Mouse (Mus musculus) midbrain, embryonic 15.5 days (tissue): ENCODE measurements at regions not wholly inside any gene's neighbourhood (a gene's known extent, or its start where the extent isn't known, plus 50 kb on each side); places are given as distances from the start of the nearest gene placed in this dataset.
A peak's percentile ranks its signal among the peaks of the same experiment; 100 is the strongest.

Source experiments
- ATAC-seq: fragments of 200-750 bp; cut with Nextera tagmentation; replicated peaks from 2 replicates; pipeline ENCODE4 v1.8.0; 2017; ENCODE audit warnings: moderate TSS enrichment
- H3K27ac ChIP-seq: fragments of 300-500 bp; sonication (generic); 2 replicates; pipeline ENCODE4 v1.5.1; 2015; ENCODE audit warnings: mild to moderate bottlenecking, inconsistent platforms
- H3K27me3 ChIP-seq: fragments of 300-500 bp; sonication (generic); replicated peaks from 2 replicates; pipeline ENCODE4 v1.6.1; 2015; ENCODE audit warnings: inconsistent platforms
- H3K36me3 ChIP-seq: fragments of 300-500 bp; sonication (generic); replicated peaks from 2 replicates; pipeline ENCODE4 v1.6.1; 2015; ENCODE audit warnings: inconsistent platforms
- H3K4me1 ChIP-seq: fragments of 300-500 bp; sonication (generic); 2 replicates; pipeline ENCODE4 v1.6.1; 2015; ENCODE audit warnings: inconsistent platforms
- H3K4me2 ChIP-seq: fragments of 300-500 bp; sonication (generic); 2 replicates; pipeline ENCODE4 v1.6.1; 2015; ENCODE audit warnings: inconsistent platforms, mild to moderate bottlenecking, moderate library complexity
- H3K4me3 ChIP-seq: fragments of 300-500 bp; sonication (generic); 2 replicates; pipeline ENCODE4 v1.5.1; 2015; ENCODE audit warnings: mild to moderate bottlenecking, inconsistent platforms
- H3K9ac ChIP-seq: fragments of 300-500 bp; sonication (generic); 2 replicates; pipeline ENCODE4 v1.6.1; 2015; ENCODE audit warnings: mild to moderate bottlenecking, inconsistent platforms
- H3K9me3 ChIP-seq: fragments of 300-500 bp; sonication (generic); 2 replicates; pipeline ENCODE4 v1.6.1; 2016; ENCODE audit warnings: inconsistent platforms
- WGBS: fragments of 180-500 bp; shearing (Covaris S2); methylation state at CpG from one replicate; pipeline ENCODE4 v1.1.7; 2015; ENCODE audit warnings: mixed read lengths; 5-methylcytosine and 5-hydroxymethylcytosine counted together

GRCm38 (mm10) chr5:119360351-119360750, 310.1 kb upstream of the Tbx3 start:
- Histone ChIP-seq H3K4me1 (no peaks in the 10 kb centered on the region), H3K4me3 (no peak overlapping the region)
- WGBS = 93% methylated on average over 2 of the region's 2 CpGs

DNA sequence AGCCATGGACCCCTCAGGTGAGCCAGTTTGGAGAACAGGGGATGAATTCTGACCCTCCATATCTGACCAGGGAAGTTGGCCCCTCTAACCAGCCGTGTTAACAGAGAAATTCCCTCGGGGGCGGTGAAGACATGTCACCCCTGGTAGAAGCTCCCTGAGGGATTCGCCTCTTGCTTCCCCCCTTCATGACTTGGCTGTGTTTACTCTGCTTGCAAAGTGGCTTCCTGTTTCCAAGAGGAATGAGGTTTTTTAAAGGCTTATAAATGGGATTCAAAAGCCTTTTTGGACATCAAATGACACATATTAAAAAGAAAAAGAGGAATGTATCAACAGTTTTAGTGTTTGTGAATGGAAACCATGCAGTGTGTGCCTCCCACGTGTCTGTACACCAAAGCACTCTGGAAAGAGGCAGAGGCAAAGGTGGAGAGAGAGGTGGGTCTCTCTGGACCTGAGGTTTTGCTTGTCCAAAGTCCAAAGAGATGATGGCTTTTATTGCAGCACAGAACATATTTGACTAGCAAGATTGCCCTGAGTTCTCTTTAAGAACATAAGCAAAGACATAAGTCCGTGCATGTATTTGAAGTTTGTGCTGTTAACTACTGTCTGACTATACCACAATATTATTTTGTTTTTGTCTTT, 308.9 kb upstream of the Tbx3 start:
- H3K4me1 ChIP-seq = no peaks in the 10 kb centered on the region
- H3K27me3 ChIP-seq = no peaks in the 10 kb centered on the region
- H3K36me3 ChIP-seq = no peaks in the 10 kb centered on the region
- H3K9me3 ChIP-seq = no peaks in the 10 kb centered on the region
- no peak overlapping the region for H3K27ac ChIP-seq
- H3K4me2 ChIP-seq = no peak overlapping the region
- WGBS = 85% methylated on average over 6 of the region's 6 CpGs
- no peak overlapping the region for H3K4me3 ChIP-seq
- no peak for ATAC-seq
- H3K9ac ChIP-seq = no peak overlapping the region

More at GRCm38 (mm10) chr5:119360351-119360750, 310.1 kb upstream of the Tbx3 start:
- no peaks in the 10 kb centered on the region for H3K36me3 ChIP-seq
- H3K27me3 ChIP-seq = no peaks in the 10 kb centered on the region
- no peak overlapping the region for H3K9ac ChIP-seq
- no peak overlapping the region for H3K27ac ChIP-seq
- H3K4me2 ChIP-seq = no peak overlapping the region
- no peaks in the 10 kb centered on the region for H3K9me3 ChIP-seq
- no peak for ATAC-seq

DNA sequence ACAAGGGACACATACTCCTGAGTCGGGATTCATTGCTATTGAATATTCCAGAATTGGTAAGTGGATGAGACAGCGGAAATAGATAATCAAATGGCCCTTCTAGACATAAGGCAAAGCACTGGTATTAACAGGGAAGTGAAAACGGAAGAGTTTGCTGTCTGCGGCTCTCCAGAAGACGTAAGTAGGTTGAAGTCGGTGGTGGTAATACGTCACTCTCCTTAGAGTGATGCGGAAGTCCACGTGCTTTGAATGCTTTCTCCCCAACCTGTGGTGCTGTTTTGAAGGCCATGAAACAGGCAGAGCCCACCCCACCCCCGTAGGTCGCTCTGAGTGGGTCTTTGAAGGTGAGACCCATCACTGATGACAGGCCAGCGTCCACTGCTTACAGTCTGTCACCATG, 308.0 kb upstream of the Tbx3 start:
- no peak for ATAC-seq
- Histone ChIP-seq H3K27me3 (no peaks in the 10 kb centered on the region), H3K4me3 (no peak overlapping the region), H3K36me3 (no peaks in the 10 kb centered on the region), H3K9ac (no peak overlapping the region), H3K9me3 (no peaks in the 10 kb centered on the region), H3K4me1 (no peaks in the 10 kb centered on the region), H3K4me2 (no peak overlapping the region), H3K27ac (no peak overlapping the region)
- WGBS = 79% methylated on average over 12 of the region's 12 CpGs

DNA sequence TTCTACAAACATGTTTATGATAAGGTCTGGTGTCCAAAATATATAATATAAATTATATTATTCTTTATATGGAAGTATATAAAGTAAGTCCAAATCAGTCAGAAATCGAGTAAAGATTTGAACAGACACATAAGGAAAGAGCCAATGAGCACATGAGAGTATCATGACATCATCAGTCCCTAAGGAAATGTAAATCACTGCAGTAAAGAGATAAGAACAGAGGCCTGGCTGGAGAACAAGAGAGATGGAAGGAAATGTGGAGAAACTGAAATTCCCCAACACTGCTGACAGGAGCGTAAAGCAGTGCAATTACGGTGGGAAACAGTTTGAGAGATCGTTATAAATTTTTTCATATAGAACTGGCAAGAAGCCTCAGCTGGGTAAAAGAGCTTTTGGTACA, 306.2 kb upstream of the Tbx3 start:
- ATAC-seq = no peak
- no peak overlapping the region for H3K4me2 ChIP-seq
- H3K9ac ChIP-seq = no peak overlapping the region
- no peaks in the 10 kb centered on the region for H3K36me3 ChIP-seq
- 62% methylated on average over 4 of the region's 4 CpGs for WGBS
- no peak overlapping the region for H3K27ac ChIP-seq
- no peaks in the 10 kb centered on the region for H3K27me3 ChIP-seq
- H3K9me3 ChIP-seq = no peaks in the 10 kb centered on the region
- H3K4me3 ChIP-seq = no peak overlapping the region
- no peaks in the 10 kb centered on the region for H3K4me1 ChIP-seq

DNA sequence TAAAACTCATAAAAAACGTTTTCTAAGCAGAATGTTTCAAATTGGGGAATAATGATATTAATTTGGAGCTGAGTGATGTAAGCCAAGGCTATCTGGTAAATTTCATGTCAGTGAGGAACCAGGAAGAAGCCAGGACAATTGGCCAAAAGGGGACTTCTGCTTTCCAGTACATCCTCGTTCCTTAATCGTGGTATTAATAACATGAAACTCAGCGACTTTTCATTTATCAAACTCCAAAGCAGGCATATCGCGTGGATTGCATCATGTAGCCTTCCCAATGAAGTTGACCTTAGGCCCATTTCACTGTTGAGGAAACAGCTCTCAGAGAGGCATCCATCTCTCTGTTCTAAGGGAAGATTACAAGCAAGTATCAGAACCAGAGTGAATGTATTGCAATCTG, 305.3 kb upstream of the Tbx3 start:
- no peaks in the 10 kb centered on the region for H3K36me3 ChIP-seq
- 84% methylated on average over 6 of the region's 6 CpGs for WGBS
- H3K4me2 ChIP-seq = no peak overlapping the region
- H3K27ac ChIP-seq = no peak overlapping the region
- no peak for ATAC-seq
- no peaks in the 10 kb centered on the region for H3K4me1 ChIP-seq
- H3K4me3 ChIP-seq = no peak overlapping the region
- no peaks in the 10 kb centered on the region for H3K27me3 ChIP-seq
- H3K9me3 ChIP-seq = no peaks in the 10 kb centered on the region
- no peak overlapping the region for H3K9ac ChIP-seq

DNA sequence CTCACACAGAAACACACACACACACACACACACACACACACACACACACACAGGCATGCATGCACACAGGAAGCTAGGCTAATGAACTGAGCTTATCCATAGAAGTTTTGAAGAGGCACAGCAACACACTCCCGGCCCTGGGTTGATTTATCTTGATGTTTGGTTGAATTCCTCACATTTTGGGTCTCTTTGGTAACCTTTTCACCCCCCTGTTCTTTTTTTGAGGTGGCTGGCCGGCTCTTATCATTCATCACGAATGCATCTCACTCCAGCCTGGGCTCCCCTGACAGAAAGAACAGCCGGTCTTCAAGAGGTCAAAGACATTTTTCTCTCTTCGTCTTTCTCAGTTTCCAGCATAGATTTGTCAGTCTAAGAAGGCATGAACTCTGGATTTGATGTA, 304.2 kb upstream of the Tbx3 start:
- no peaks in the 10 kb centered on the region for H3K36me3 ChIP-seq
- H3K27ac ChIP-seq = no peak overlapping the region
- H3K9me3 ChIP-seq = no peaks in the 10 kb centered on the region
- ATAC-seq = no peak
- H3K4me3 ChIP-seq = no peak overlapping the region
- WGBS = 36% methylated on average over 5 of the region's 5 CpGs
- H3K9ac ChIP-seq = no peak overlapping the region
- H3K4me1 ChIP-seq = peaks cover 5% of the 10 kb centered on the region
- no peaks in the 10 kb centered on the region for H3K27me3 ChIP-seq
- H3K4me2 ChIP-seq = no peak overlapping the region

- WGBS = 27% methylated on average over 12 of the region's 12 CpGs
- Histone ChIP-seq H3K9ac (no peak overlapping the region), H3K27ac (no peak overlapping the region)
Observed at GRCm38 (mm10) chr5:119370481-119370880, 300.0 kb upstream of the Tbx3 start.

DNA sequence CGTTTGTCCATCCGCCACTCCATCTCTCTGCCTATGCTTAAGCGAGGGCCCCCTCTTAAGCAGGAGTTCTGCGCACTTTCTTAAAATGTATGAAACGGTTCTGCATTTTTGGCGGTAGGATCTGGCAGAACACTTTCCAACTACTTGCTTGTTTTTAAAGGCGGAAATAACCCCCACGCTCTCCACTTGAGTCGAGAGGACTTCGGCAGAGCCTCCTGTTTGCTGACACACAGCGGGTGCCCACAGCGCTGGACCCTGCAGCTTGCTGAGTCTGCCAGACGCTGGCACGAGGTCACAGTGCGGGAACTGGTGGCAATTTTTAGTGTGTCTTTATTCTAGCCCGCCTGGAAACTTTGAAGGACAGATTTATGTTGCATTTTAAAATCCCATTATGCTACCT, 299.5 kb upstream of the Tbx3 start:
- ATAC-seq = no peak
- Histone ChIP-seq H3K4me3 (no peak overlapping the region), H3K4me1 (peaks cover 5% of the 10 kb centered on the region), H3K9ac (no peak overlapping the region), H3K4me2 (peak overlapping the region; percentile 22), H3K36me3 (no peaks in the 10 kb centered on the region), H3K27ac (no peak overlapping the region), H3K9me3 (no peaks in the 10 kb centered on the region), H3K27me3 (peaks cover 8% of the 10 kb centered on the region; the same call in 1 of the 2 replicates)
- 18% methylated on average over 16 of the region's 16 CpGs for WGBS

More at GRCm38 (mm10) chr5:119370481-119370880, 300.0 kb upstream of the Tbx3 start:
- H3K4me3 ChIP-seq = no peak overlapping the region
- peaks cover 8% of the 10 kb centered on the region; the same call in 1 of the 2 replicates for H3K27me3 ChIP-seq
- ATAC-seq = no peak
- peaks cover 5% of the 10 kb centered on the region for H3K4me1 ChIP-seq
- no peaks in the 10 kb centered on the region for H3K9me3 ChIP-seq
- peak overlapping the region; percentile 22 for H3K4me2 ChIP-seq
- no peaks in the 10 kb centered on the region for H3K36me3 ChIP-seq

GRCm38 (mm10) chr5:119373774-119374700, 296.4 kb upstream of the Tbx3 start:
- Histone ChIP-seq H3K4me3 (no peak overlapping the region), H3K4me2 (no peak overlapping the region), H3K4me1 (peaks cover 5% of the 10 kb centered on the region), H3K27ac (no peak overlapping the region), H3K9ac (no peak overlapping the region), H3K36me3 (no peaks in the 10 kb centered on the region), H3K9me3 (no peaks in the 10 kb centered on the region), H3K27me3 (peaks cover 8% of the 10 kb centered on the region; the same call in 1 of the 2 replicates)
- WGBS = 88% methylated on average over 24 of the region's 24 CpGs
- ATAC-seq = no peak

- H3K4me2 ChIP-seq = no peak overlapping the region
Observed at GRCm38 (mm10) chr5:119374861-119375260, 295.6 kb upstream of the Tbx3 start.

DNA sequence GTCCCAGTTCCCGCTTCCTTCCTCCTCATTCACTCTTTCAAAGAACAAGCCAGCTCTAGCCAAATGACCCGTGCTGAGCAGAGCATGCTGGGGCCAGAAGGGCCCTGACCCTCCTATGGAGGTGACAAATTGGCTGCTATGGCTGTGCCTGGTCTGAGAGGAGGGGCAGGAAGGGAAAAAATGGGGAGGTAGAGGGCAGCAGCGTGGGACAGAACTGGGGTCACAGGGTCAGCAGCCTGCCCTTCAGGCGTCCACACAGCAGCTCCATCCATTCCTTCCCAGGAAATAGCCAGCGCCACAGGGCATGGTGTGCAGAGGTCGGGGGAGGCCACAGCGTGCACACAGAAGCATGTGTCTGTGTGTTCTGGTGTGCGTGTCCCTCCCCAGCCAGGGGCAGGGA, 292.2 kb upstream of the Tbx3 start:
- H3K4me3 ChIP-seq = no peak overlapping the region
- no peaks in the 10 kb centered on the region for H3K9me3 ChIP-seq
- no peaks in the 10 kb centered on the region for H3K4me1 ChIP-seq
- no peaks in the 10 kb centered on the region for H3K36me3 ChIP-seq
- H3K27ac ChIP-seq = no peak overlapping the region
- H3K9ac ChIP-seq = no peak overlapping the region
- H3K27me3 ChIP-seq = no peaks in the 10 kb centered on the region
- WGBS = 47% methylated on average over 8 of the region's 8 CpGs
- H3K4me2 ChIP-seq = no peak overlapping the region
- no peak for ATAC-seq

More at GRCm38 (mm10) chr5:119374861-119375260, 295.6 kb upstream of the Tbx3 start:
- ATAC-seq = no peak
- H3K27me3 ChIP-seq = peaks cover 8% of the 10 kb centered on the region; the same call in 1 of the 2 replicates
- no peak overlapping the region for H3K9ac ChIP-seq
- H3K27ac ChIP-seq = no peak overlapping the region
- peaks cover 5% of the 10 kb centered on the region for H3K4me1 ChIP-seq
- H3K9me3 ChIP-seq = no peaks in the 10 kb centered on the region
- H3K36me3 ChIP-seq = no peaks in the 10 kb centered on the region
- 92% methylated on average over 3 of the region's 3 CpGs for WGBS
- H3K4me3 ChIP-seq = no peak overlapping the region

DNA sequence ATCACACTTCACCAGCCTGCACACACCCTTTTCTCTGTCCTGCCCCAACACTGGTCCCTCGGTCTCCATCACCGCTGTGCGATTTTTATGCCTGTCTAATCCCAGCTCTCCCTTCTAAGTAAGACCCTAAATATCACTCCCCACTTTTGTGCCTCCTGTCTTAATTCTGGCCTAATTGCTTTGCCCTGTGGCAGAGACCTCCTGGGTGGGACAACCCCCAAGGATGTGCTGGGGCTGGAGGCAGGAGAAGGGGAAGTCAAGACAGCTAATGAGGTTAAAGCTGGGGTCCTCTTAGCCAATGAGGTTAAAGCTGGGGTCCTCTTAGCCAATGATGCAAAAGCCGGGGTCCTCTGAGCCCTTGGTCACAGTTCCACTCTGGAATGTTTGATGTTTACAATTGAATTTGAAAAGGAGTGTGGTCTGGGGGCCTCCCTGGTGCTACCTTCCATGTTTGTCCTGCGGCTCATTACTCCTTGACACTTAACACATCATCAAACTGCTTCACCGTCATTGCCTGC, 290.5 kb upstream of the Tbx3 start:
- Histone ChIP-seq H3K36me3 (no peaks in the 10 kb centered on the region), H3K27ac (no peak overlapping the region), H3K9ac (no peak overlapping the region), H3K4me3 (no peak overlapping the region), H3K4me2 (no peak overlapping the region), H3K4me1 (no peaks in the 10 kb centered on the region), H3K9me3 (no peaks in the 10 kb centered on the region), H3K27me3 (no peaks in the 10 kb centered on the region)
- WGBS = 85% methylated on average over 6 of the region's 6 CpGs
- ATAC-seq = no peak
